ENCODE assay signal across 13 mouse cellular contexts in genomic region chr2:146089157-146089692, GRCm38 (mm10).
"Had no signal": no experiment of that assay in that cellular context is flagged by ENCODE, and none has a peak within 500 bp of the region (broad histone marks: within the 10 kb centered on the region; RNA-seq: fewer than 3 reads in every experiment).

No protein-coding gene starts in this region.

- H3K27ac ChIP-seq: layer of hippocampus, adult 2 months; limb, embryonic 12.5 days; liver, embryonic 14.5 days; neural tube, embryonic 13.5 days had no signal

- H3K9ac ChIP-seq: limb, embryonic 12.5 days; liver, embryonic 14.5 days; neural tube, embryonic 13.5 days had no signal

- H3K27me3 ChIP-seq: limb, embryonic 12.5 days; neural tube, embryonic 13.5 days had no signal

- H3K4me3 ChIP-seq: layer of hippocampus, adult 2 months; limb, embryonic 12.5 days; neural tube, embryonic 13.5 days had no signal

- H3K9me3 ChIP-seq: limb, embryonic 12.5 days; neural tube, embryonic 13.5 days had no signal

- DNase-seq: kidney, adult 18-20 months; kidney, postnatal 10 days; liver; lung, adult 18-20 months; retina, postnatal 1 day; right cerebral cortex, postnatal 4 days; spleen, adult 18-20 months; thymus, adult 18-20 months; thymus, postnatal 25 days had no signal

- H3K36me3 ChIP-seq: limb, embryonic 12.5 days; neural tube, embryonic 13.5 days had no signal

- H3K4me2 ChIP-seq: limb, embryonic 12.5 days; neural tube, embryonic 13.5 days had no signal
